Mouse (Mus musculus) liver, adult 2 months (tissue): ENCODE results near the gene Ssh2. TPM values are rescaled to one million over a fixed set of nuclear protein-coding genes. Genes with fewer than 3 reads are reported as not detected.
A peak's percentile ranks its signal among the peaks of the same experiment; 100 is the strongest.

ENCODE experiments used
- DNase-seq: peaks from one replicate; pipeline ENCODE4 v3.0.0-alpha.2; 2011; ENCODE audit warnings: low read depth, low spot score; ENCODE audit errors: extremely low read depth
- H3K27ac ChIP-seq: fragments of 200-500 bp; replicated peaks from 2 replicates; pipeline ENCODE4 v1.5.1; 2012; ENCODE audit warnings: low read depth, mild to moderate bottlenecking, control low read depth, inconsistent platforms, low read length; ENCODE audit not compliant: insufficient read depth
- H3K27me3 ChIP-seq: fragments of 200-500 bp; 2 replicates; pipeline ENCODE4 v1.6.1; 2012; ENCODE audit warnings: mild to moderate bottlenecking, moderate library complexity, low read length, inconsistent platforms; ENCODE audit not compliant: control insufficient read depth, insufficient read depth
- H3K36me3 ChIP-seq: fragments of 200-500 bp; 2 replicates; pipeline ENCODE4 v1.6.1; 2012; ENCODE audit warnings: low read length, inconsistent platforms; ENCODE audit not compliant: control insufficient read depth, insufficient read depth
- H3K4me1 ChIP-seq: fragments of 200-500 bp; 2 replicates; pipeline ENCODE4 v1.6.1; 2011; ENCODE audit warnings: low read length; ENCODE audit not compliant: control insufficient read depth, insufficient read depth
- H3K4me3 ChIP-seq: fragments of 200-500 bp; 2 replicates; pipeline ENCODE4 v1.5.1; 2011; ENCODE audit warnings: low read depth, mild to moderate bottlenecking, control low read depth, low read length, moderate library complexity; ENCODE audit not compliant: insufficient read depth
- H3K79me2 ChIP-seq: fragments of 200-500 bp; 2 replicates; pipeline ENCODE4 v1.6.1; 2012; ENCODE audit warnings: inconsistent platforms, mild to moderate bottlenecking, low read length, moderate library complexity; ENCODE audit not compliant: control insufficient read depth, insufficient read depth
- H3K9ac ChIP-seq: fragments of 200-500 bp; 2 replicates; pipeline ENCODE4 v1.6.1; 2012; ENCODE audit warnings: low read depth, mild to moderate bottlenecking, control low read depth, inconsistent platforms, low read length
- CTCF ChIP-seq: fragments of 200-500 bp; IDR thresholded peaks from 2 replicates; pipeline ENCODE4 v1.5.1; 2011; ENCODE audit warnings: low read depth, low read length, control low read depth
- POLR2A ChIP-seq: fragments of 200-500 bp; IDR thresholded peaks from 2 replicates; pipeline ENCODE4 v1.6.1; 2011; ENCODE audit warnings: low read length, control low read depth; ENCODE audit not compliant: insufficient read depth; ENCODE audit errors: extremely low read depth
- WGBS: fragments of 180-500 bp; shearing (Covaris S2); methylation state at CpG from one replicate; pipeline ENCODE4 v1.1.7; 2018; 5-methylcytosine and 5-hydroxymethylcytosine counted together
- polyA plus RNA-seq: library from polyadenylated mRNA; depleted of rRNA; stranded (reverse); fragments of >200 nt; gene quantifications from 2 replicates; pipeline ENCODE4 v1.2.3, GENCODE M21; 2012
- total RNA-seq: library from RNA; depleted of rRNA; stranded (reverse); fragments of >200 nt; gene quantifications from 2 replicates; pipeline ENCODE4 v1.2.3, GENCODE M21; 2014

Ssh2 gene
- total and polyA plus RNA-seq, 2 experiments = 3.7 to 20.1 TPM

DNA sequence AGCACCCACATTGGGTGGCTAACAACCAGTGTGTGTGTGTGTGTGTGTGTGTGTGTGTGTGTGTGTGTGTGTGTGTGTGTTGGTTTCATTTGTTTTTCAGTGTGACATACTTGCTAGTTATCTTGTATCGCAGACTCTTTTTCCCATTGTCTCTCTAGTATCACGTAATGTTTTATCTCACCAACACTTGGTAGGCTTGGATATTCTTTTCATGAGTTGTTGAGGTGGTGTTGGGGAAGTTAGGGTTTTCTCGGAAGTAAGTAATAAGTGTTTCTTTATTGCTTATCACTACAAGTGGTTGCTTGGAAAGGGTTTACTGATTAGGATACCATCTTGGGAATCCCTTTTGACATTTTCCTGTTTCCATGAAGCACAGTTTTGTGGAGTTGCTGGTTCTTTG is 91.1 kb downstream of the Ssh2 start:
- Histone ChIP-seq H3K4me3 (no peak overlapping the region), H3K4me1 (no peaks in the 10 kb centered on the region), H3K27ac (no peak overlapping the region), H3K27me3 (no peaks in the 10 kb centered on the region), H3K79me2 (no peaks in the 10 kb centered on the region; the same call in 1 of the 2 replicates), H3K9ac (no peak overlapping the region), H3K36me3 (no peaks in the 10 kb centered on the region)
- no peak for TF ChIP-seq POLR2A
- TF ChIP-seq CTCF = no peak
- DNase-seq = no peak
- WGBS = 88% methylated on average over 3 of the region's 3 CpGs

GRCm38 (mm10) chr11:77308533-77308932 is 92.4 kb downstream of the Ssh2 start:
- Histone ChIP-seq H3K4me3 (no peak overlapping the region), H3K27me3 (no peaks in the 10 kb centered on the region), H3K27ac (no peak overlapping the region), H3K4me1 (no peaks in the 10 kb centered on the region), H3K79me2 (no peaks in the 10 kb centered on the region; the same call in 1 of the 2 replicates), H3K9ac (no peak overlapping the region), H3K36me3 (no peaks in the 10 kb centered on the region)
- WGBS = 5% methylated on average over 1 of the region's 1 CpGs
- peak; percentile 44 for DNase-seq
- TF ChIP-seq POLR2A = no peak
- peak; percentile 42; the same call in 1 of the 2 replicates for TF ChIP-seq CTCF

DNA sequence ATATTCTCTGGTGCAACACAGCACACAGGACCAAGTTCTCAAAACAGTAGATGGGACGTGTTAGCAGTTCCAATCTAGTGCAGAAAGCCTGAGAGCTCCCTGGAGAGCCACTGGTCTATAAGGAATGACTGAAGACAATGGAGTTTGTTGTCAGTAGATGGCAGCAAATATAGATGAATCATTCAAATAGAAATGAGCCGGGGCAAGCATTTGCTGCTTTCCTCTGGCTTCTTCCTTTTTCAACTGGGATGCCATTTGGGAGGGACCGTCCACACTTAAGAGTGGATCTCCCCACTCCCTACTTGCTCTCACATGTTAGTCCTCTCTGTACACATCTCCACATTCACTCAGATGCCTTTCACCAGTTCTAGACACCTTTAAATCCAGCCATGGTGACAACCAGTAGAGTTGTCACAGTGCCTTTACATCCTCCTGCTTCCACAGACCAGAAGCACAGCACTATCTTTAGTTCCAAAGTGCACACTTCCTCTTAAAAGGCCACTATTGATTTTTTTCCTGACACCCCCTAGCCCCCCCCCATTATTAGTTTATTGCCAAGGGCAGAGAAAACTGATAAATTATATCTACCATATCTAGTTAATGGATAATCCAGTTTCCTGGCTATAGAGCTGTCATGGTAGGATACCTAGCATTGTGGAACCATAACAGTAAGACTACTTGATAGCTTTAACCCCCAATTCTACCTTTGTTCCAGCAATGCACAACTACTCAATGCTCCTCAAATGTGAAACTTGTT is 101.8 kb downstream of the Ssh2 start:
- H3K27ac ChIP-seq = no peak overlapping the region
- H3K27me3 ChIP-seq = no peaks in the 10 kb centered on the region
- no peaks in the 10 kb centered on the region for H3K4me1 ChIP-seq
- no peak for TF ChIP-seq POLR2A
- TF ChIP-seq CTCF = peak; percentile 23; the same call in 1 of the 2 replicates
- peak; percentile 43 for DNase-seq
- no peak overlapping the region for H3K4me3 ChIP-seq
- no peak overlapping the region for H3K9ac ChIP-seq
- no peaks in the 10 kb centered on the region for H3K36me3 ChIP-seq
- WGBS = 42% methylated on average over 3 of the region's 3 CpGs
- no peaks in the 10 kb centered on the region for H3K79me2 ChIP-seq

DNA sequence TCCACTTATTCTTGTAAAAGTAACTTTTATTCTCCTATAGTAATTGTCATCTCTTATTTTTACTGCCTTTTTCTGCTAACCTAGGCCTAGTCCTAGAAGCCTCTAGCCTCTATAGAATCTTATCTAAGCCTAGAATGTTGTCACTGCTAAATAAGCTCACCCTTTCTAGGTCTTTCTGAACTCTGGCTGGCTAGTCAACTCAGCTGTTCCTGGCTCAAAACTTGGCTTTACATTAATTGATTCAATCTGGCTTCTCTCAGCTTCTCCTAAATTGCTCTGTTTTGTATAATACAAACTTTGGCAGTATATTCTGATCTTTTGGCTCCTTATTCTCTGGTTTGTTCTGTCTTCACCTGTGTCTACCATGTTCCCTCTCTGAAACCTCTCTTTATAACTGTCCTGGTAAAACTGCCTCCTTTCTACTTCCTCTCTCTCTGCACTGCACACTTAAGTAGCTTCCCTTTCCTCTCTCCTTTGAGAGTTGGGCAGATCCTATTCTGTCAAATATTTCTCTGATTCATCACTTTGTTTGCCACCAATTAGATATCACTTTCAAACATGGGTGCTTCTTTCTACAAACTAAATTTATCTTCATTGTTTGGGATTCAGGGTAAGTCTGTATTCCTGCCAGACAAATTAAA is 102.5 kb downstream of the Ssh2 start:
- TF ChIP-seq POLR2A (no peak), CTCF (no peak)
- Histone ChIP-seq H3K27ac (no peak overlapping the region), H3K4me3 (no peak overlapping the region), H3K4me1 (no peaks in the 10 kb centered on the region), H3K36me3 (no peaks in the 10 kb centered on the region), H3K9ac (no peak overlapping the region), H3K79me2 (no peaks in the 10 kb centered on the region), H3K27me3 (no peaks in the 10 kb centered on the region)
- peak; percentile 8 for DNase-seq

GRCm38 (mm10) chr11:77321214-77321613 is 105.1 kb downstream of the Ssh2 start:
- no peaks in the 10 kb centered on the region for H3K4me1 ChIP-seq
- TF ChIP-seq POLR2A (no peak), CTCF (no peak)
- 70% methylated on average over 1 of the region's 1 CpGs for WGBS
- no peaks in the 10 kb centered on the region for H3K79me2 ChIP-seq
- no peaks in the 10 kb centered on the region for H3K36me3 ChIP-seq
- no peaks in the 10 kb centered on the region for H3K27me3 ChIP-seq
- DNase-seq = no peak
- no peak overlapping the region for H3K4me3 ChIP-seq
- H3K27ac ChIP-seq = no peak overlapping the region
- no peak overlapping the region for H3K9ac ChIP-seq

DNA sequence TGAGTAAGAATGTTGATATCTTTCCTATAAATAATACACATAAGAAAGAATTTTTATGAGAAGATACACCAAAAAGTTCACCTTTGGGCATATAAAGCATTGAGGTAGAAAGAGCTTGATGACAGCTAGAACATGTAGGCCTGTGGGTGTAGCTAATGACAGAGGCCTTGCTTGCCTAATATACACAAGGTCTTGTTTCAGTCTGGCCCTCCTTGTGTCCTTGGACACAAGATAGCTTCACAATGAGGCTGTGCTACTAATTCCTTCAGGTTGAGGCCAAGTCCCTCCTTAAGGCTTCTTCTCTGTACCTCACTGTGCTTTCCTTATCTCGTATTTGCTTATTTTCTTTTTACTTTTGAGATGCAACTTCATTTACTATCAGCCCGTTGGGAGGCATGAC is 114.4 kb downstream of the Ssh2 start:
- Histone ChIP-seq H3K4me1 (no peaks in the 10 kb centered on the region; the same call in 1 of the 2 replicates), H3K9ac (no peak overlapping the region), H3K27me3 (no peaks in the 10 kb centered on the region), H3K36me3 (no peaks in the 10 kb centered on the region), H3K79me2 (no peaks in the 10 kb centered on the region), H3K4me3 (no peak overlapping the region), H3K27ac (no peak overlapping the region)
- 88% methylated on average over 2 of the region's 2 CpGs for WGBS
- TF ChIP-seq CTCF (no peak), POLR2A (no peak)
- DNase-seq = no peak
